Mouse (Mus musculus) spleen, adult 18-20 months (tissue): ENCODE data around the gene Cmah.
A peak's percentile ranks its signal among the peaks of the same experiment; 100 is the strongest.

ENCODE experiments used
- DNase-seq, 2 experiments: peaks; one replicate each; pipeline ENCODE4 v3.0.0; 2022; ENCODE audit warnings: mixed read lengths in 2 of 2

Gene Cmah

DNA sequence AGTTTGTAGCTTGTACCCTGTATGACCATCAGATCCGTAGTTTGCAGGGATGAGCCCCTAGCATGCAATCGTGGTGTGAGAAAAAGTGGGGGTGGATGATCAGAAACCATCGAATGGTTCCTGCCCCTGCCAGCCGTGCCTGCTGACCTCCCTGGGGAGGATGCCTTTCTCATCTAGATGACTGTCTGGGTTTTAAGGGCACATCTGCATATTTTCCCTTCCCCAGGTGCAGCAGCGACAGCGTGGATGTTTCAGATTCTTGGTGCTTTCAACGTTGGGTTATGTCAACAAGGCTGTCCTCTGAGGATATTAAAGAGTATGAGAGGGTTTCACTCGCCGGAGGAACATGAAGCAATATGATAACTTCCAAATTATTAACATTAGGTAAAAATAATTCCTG lies 158.8 kb downstream of the Cmah start:
- DNase-seq: peak in 1 of 2 experiments; percentile 23

DNA sequence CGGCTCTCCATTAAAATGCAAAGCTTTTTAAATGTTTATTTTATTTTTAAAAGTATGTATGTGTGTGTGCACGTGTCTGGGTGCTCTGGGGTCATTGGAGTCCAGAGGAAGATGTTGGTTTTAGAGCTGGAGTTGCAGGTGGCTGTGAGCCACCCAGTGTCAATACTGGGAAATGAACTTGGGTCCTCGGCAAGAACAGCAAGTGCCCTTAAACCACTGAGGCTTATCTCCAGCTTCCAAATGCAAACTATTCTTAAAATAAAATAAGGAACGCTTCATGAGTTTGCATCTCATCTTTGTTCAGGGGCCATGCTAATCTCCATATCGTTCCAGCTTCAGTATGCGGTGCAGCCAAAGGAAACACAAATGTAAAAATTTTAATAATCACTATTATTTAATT lies 159.2 kb downstream of the Cmah start:
- no peak for DNase-seq

DNA sequence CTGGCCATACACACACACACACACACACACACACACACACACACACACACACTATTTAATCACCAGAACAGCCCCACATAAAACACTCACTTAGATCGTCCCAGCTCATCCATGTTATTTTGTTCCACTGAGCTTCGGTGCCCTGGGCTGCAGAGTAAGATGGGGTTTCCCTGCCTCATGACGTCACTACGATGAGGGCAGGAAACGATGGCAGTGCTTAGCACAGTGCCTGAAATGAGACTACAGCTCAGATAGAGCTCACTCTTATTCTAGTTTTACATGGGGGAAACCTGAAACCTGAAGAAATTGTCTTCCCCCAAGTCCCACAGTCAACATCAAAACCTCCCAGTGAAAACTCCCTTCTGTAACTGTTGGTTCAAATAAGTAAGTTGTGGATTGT lies 159.9 kb downstream of the Cmah start:
- peak in 1 of 2 experiments; percentile 30 for DNase-seq

GRCm38 (mm10) chr13:24487546-24487945 lies 160.3 kb downstream of the Cmah start:
- no peak for DNase-seq

DNA sequence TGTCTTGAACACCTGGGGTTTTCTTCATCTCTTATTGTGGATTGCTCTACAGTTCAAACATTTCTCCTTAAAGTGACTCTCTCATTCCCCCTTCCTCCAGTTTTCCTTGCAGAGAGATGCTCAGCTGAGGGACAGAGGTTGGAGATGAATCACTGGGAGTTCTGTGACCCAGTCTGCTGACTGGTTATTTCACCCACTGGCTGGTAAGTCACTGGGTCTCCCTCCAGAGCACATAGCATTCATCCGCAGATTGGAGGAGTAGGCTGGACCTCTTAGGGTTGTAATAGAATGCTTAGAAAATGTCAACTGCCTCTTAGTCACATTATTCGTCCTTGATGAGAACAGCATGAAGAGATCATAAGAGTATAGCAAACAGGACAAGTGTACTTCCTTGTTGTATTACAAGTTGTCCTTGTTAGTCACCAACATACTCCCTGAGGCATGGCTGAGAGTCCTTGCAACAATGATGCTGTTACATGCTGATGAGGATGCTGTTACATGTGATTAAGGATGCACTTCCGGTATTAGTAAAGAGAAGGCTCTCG lies 161.4 kb downstream of the Cmah start:
- DNase-seq: no peak

DNA sequence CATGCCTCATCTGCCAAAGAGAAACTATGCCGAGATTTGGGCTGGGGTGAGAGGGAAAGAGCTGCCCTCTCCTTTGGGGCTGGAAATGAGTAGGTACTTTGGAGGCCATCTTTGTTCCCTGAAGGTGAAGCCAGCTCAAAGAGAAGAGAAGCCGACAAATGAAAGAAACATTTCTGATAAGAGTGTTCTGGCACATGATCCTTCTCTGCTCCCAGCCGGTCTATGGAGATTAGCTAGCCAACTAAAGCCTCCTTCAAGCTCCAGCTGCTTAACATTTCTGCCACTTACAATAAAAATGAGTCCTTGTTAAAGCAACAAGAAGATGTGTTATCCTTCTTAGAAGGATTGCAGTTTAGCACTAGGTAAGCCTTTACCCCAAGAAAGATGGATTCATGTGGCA lies 162.3 kb downstream of the Cmah start:
- no peak for DNase-seq

GRCm38 (mm10) chr13:24490041-24490440 lies 162.8 kb downstream of the Cmah start:
- DNase-seq: no peak

DNA sequence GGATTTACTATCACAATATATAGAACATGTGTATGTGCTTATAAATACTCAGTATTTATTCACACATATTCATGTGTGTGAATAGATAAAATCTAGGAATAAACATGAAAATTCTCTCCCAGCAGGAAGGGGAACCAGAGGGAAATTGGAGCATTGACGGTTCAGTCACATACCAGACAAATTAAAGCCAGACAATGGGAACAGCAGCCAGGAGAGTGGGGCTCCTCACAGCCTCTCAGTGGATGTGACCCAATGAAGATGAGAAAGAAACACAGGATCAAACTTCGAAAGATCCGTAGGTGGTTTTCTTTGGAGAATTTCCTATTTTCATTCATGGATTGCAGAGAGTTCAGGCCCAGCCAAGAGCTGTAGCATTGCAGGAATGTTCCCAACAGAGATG lies 163.9 kb downstream of the Cmah start:
- no peak for DNase-seq

DNA sequence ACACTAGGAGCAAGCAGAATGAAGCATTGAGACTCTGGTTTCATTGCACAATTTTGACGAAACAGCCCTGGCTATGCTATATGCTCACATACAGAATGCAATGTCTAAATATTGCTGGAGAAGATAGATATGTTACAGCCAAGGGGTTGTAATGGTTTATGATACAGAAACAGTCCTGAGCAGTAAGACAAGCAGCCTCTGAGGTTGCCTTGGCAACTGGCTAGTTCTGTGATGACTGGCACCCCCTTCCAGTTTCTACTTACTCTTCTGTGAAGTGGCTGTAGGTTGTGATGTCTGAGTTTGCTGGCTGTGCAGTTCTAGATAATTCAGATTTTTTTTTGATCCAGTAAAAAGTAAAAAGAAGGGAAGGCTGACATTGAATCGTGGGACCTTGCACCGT lies 166.6 kb downstream of the Cmah start:
- no peak for DNase-seq

DNA sequence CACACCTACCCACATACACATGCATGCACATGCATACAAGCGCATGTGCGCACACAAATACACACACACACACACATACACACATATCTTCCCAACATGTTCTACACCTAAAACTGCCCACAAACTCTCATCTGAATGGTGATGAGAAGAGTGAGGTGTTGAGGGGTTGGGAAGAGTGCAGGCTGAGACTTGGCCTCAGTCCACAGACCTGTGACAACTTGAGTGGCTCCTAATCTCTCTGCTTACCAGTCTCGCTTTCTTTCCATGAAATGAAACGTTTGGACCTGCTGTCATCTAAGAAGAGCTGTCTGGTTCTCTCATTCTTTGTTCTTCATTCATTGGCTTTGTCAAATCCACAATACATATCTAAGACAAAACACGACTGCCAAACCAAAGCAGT lies 169.1 kb downstream of the Cmah start:
- DNase-seq: no peak

DNA sequence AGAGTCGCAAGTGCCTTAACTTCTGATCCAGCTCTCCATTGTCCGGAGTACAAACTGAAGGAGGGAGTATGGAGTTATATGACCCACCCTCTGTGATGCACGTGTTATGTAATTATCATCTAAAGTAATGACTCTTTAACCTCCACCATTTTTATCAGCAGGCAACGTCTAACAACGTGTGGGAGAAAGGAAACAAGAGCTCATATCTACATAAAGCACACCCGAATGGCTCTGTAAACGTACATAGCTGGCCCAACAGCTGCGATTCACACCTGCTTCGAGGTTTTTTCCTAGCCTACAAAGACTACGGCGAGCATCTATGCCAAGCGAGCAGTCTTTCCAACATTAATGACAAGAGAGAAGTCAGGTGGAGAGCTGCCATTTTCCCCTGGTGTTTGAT lies 169.8 kb downstream of the Cmah start:
- DNase-seq: no peak

GRCm38 (mm10) chr13:24498342-24498741 lies 171.1 kb downstream of the Cmah start:
- DNase-seq: no peak

DNA sequence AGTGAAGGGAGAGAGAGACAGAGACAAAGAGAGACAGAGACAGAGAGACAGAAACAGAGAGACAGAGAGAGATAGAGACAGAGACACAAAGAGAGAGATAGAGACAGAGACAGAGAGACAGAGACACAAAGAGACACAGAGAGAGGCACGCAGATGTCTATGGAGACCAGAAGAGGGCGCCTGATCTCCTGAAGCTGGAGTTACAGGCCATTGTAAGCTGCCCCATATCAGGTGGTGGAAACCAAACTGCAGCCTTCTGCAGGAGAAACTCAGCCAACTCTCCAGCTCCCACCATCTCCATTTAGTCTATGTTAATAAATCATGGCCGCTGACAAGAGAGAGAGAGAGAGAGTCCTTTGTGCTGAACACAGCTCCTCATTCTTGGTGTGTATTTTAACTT lies 172.3 kb downstream of the Cmah start:
- DNase-seq: peak in 1 of 2 experiments; percentile 44

GRCm38 (mm10) chr13:24501179-24501905 lies 174.1 kb downstream of the Cmah start:
- peak; percentile 24 to 46 for DNase-seq

- DNase-seq: no peak
Observed at GRCm38 (mm10) chr13:24501919-24502318, 174.7 kb downstream of the Cmah start.

- no peak for DNase-seq
Observed at GRCm38 (mm10) chr13:24505812-24506211, 178.6 kb downstream of the Cmah start.

DNA sequence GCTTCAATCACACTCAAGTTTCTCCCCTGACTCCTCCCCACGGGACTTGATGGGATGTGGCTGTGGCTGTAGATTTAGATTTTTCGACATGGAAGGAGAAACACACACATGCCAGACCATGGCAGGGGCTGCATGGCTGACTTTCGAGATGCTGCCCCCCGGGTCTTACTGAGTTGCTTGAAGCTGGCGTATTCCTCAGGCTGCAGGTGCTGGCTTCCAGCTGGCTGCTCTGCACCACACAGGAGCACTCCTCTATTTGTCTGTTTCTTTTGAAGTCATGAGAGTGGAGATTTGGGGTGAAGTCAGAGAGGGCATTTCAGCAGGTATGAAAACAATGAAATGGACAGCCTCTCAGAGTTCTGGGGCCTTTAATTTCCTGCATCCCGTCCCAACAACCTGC lies 180.0 kb downstream of the Cmah start:
- no peak for DNase-seq

DNA sequence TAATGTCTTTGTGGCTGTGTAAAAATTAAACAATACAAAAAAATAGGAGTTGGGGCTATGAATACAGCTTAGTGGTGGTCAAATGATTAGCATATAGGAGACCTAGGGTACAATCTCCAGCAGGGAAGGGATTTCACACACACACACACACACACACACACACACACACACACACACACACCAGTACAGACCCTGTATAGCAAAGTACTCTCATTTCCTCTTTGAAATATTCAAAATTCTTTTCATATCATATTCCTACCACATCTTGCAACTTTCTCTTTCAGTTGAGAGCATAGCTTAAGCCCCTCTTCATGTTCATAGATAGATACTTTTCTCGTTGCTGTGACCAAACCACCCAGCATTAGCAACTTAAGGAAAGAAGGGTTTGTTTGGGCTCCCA lies 181.7 kb downstream of the Cmah start:
- no peak for DNase-seq

DNA sequence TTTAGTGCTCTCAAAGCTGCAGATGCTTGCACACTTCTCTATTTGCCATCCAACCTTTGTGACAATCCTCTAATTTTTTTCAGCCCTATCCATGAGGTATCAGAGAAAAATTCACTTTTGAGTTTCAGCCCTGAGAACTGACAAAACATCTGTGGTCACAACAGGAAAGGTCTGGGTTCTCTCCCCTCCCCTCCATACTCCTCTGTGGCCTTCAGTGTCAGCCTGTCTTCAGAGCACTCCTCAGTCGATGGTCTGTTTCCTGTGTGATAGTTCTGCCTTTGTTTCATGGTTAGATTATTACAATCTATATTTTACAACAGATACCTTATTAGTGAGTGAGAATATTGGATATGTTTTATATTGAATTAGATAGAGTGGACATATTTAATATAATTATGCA lies 184.2 kb downstream of the Cmah start:
- DNase-seq: no peak

- no peak for DNase-seq
Observed at GRCm38 (mm10) chr13:24511932-24512520, 184.8 kb downstream of the Cmah start.

GRCm38 (mm10) chr13:24513717-24514116 lies 186.5 kb downstream of the Cmah start:
- no peak for DNase-seq

DNA sequence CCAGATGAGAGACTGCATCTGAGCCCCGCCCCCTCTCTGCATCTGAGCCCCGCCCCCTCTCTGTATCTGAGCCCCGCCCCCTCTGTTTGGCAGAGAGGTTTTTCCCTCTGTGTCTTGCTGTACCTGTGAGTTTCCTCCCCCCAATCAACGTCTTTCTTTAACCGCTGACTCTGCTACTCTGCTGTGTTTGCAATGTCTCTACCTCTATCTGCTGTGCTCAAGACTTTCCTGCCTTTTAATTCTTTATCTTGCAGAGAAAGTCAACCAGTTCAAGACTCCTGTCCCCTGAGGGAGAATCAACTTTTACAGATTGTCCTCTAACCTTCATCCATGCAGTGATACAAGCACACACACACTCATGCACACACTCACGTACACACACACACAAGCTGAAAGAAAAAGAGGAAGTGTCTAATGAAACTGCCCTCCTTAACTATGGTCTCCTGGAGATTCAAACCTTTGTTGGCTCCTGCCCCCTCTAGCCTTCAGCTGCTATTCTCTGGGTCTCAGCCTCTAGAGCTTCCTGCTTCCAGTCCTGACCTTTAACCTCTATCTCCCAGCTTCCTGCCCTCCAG lies 188.0 kb downstream of the Cmah start:
- DNase-seq: no peak

DNA sequence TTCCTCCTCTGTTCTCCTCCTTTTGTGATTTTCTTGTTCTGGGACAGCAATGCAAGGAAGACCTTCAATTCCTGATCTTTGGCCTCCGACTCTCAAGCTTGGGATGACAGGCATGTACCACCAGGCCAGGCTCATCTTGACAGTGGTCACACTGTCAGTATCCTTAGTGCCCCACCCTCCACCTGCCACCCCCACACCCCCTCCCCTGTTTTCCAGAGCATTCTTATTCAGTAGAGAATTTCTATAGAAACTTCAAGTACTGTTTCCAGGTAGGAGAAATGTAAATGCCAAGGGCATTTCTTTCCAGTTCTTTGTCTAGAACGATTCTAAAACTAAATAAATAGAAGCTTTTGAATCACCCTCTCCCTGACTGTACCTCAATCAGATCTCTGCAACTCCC lies 190.6 kb downstream of the Cmah start:
- no peak for DNase-seq

GRCm38 (mm10) chr13:24518887-24519286 lies 191.7 kb downstream of the Cmah start:
- peak; percentile 42 to 73 for DNase-seq
